Mouse (Mus musculus) natural killer cell, adult 2 months (primary cell): ENCODE measurements around the gene AI837181.
A peak's percentile ranks its signal among the peaks of the same experiment; 100 is the strongest.
"Not testable (repeated sequence)": the region's sequence is repeated elsewhere in the genome, so short reads cannot be mapped to it uniquely, and the experiment has no call there.

Experiments
- DNase-seq, 2 experiments: peaks; one replicate each; pipeline ENCODE4 v3.0.0; 2022; ENCODE audit warnings: low spot score in 2 of 2

Gene AI837181

GRCm38 (mm10) chr19:5424782-5425741 lies at the start of gene AI837181, which contains the start of gene Drap1:
Gene AI837181, plus strand, starts transcription at chr19:5425144.
Gene Drap1, minus strand, starts transcription at chr19:5424979.
- DNase-seq: peak; percentile 89 to 92

DNA sequence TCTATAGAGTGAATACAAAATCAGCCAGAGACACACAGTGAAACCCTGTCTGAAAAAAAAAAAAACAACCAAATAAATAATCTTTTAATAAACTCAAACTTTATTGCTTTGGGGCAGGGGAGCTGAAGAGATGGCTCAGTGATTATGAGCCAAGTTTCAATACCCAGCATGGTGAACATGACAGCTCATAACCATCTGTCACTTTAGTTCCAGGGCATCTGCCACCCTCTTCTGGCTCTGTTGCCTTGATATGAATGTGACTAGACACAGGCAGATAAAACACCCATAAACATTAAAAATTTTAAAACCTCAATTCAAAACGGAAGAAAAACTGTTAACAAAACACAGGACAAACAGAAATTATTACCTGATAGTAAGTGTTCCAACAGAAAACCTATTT lies 47.5 kb upstream of the AI837181 start:
- no peak for DNase-seq

- DNase-seq: no peak
Observed at GRCm38 (mm10) chr19:5383326-5383725, 41.6 kb upstream of the AI837181 start.

DNA sequence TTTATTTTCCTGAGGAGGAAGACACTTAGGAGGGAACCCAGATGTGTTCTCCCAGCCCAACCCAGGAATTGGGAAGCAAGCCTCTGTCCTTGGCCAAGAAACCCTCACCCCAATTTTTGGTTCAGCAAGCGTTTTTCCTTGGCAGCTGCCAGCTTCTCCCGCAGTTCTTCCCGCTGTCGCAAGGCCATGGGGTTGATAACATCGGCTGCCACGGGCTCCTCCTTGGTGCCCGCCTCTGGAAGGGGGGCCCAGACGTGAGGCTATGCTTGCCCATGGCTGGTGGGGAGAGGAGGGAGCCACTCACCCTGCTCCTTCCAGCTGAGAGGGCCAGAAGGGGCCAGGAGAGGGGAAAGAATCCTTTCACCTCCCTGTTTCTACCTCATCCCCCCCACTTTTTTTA lies 40.2 kb upstream of the AI837181 start:
- no peak for DNase-seq

GRCm38 (mm10) chr19:5388011-5388441 lies 36.9 kb upstream of the AI837181 start:
- DNase-seq: peak in 1 of 2 experiments; percentile 18

DNA sequence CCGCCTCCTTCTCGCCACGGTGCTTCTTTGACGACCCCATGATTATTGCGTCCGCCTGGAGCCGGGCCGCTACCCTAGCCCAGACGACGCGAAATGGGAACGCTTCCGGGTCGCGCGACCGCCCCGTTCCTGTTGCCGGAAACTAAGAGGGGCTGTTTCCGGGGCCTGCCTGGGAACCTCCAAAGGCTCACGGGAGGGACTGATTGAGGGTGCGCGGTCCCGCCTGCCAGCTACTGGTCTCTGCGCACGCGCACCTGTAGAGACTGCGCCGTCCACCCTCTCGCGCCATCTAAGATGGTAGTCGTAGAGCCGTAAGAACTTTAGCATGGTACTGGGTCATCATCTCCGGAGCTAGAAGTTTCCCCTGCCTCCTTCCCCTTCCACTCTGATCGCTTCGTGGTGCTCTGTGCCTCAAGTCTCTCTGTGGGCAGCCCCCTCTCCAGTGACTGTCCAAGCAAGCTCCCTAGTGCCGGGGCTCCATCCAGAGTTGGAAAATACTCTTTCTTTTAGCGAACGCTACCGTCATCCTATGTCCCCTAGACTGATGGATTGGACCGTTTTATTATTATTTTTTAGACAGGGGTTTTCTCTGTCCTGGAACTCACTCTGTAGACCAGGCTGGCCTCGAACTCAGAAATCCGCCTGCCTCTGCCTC lies 36.2 kb upstream of the AI837181 start, which contains the start of gene Sart1:
Sart1 (minus strand) TSS at position 116 of the 655 bp plus-strand sequence.
- peak; percentile 94 to 95 for DNase-seq

- peak; percentile 87 to 91 for DNase-seq
Observed at GRCm38 (mm10) chr19:5389647-5390046, 35.3 kb upstream of the AI837181 start.

GRCm38 (mm10) chr19:5390416-5390815 lies 34.5 kb upstream of the AI837181 start:
- DNase-seq: no peak

- DNase-seq: no peak
Observed at GRCm38 (mm10) chr19:5392892-5393291, 32.1 kb upstream of the AI837181 start.

DNA sequence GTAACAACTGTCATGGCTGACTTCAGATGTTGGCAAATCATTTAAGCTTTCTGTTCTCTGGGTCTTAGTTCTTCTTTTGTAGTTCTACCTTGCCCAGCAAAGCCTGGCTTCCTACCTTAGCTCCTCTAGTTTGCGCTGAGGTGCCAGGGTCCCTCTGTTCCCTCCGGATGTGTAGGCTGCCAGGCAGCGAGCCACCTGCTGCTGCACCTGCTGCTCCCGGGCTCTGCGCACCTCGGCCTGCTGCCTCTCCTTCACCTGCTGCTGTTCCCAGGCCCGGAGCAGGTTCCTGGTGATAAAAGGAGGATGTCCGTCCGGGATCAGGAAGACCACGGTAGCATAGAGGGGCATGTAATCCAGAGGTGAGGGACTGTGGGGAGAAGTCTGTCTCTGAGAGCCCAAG lies 30.8 kb upstream of the AI837181 start:
- no peak for DNase-seq

- DNase-seq: no peak
Observed at GRCm38 (mm10) chr19:5395371-5395770, 29.6 kb upstream of the AI837181 start.

- not testable (repeated sequence) for DNase-seq
Observed at GRCm38 (mm10) chr19:5401073-5401472, 23.9 kb upstream of the AI837181 start.

GRCm38 (mm10) chr19:5402293-5402692 lies 22.7 kb upstream of the AI837181 start, which contains the start of gene Tsga10ip:
Gene Tsga10ip, minus strand, starts transcription at chr19:5402526.
- no peak for DNase-seq

- DNase-seq: peak; percentile 41 to 42
Observed at GRCm38 (mm10) chr19:5405924-5406323, 19.0 kb upstream of the AI837181 start.

DNA sequence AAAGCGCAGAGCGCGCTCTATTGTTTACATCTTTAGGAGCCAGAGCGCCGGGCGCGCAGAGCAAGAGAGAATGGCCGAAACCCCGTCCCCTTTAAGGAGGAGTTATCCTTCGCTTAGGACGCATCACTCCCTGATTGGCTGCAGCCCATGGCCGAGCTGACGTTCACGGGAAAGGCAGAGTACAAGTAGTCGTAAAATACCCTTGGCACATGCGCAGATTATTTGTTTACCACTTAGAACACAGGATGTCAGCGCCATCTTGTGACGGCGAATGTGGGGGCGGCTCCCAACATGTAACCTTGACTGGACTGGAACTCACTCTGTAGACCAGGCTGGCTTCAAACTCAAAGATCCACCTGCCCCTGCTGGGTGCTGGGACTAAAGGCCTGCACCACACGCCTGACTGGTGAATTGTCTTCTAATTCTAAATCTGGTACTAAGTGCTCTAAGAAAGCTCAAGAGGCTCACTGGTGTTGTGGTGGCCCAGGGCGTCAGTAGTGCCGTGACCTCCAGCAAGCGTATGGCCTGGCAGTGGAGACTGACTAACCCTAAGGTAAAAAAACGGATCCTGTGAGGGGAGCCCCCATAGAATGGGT lies 18.3 kb upstream of the AI837181 start:
- peak; percentile 67 to 72 for DNase-seq

DNA sequence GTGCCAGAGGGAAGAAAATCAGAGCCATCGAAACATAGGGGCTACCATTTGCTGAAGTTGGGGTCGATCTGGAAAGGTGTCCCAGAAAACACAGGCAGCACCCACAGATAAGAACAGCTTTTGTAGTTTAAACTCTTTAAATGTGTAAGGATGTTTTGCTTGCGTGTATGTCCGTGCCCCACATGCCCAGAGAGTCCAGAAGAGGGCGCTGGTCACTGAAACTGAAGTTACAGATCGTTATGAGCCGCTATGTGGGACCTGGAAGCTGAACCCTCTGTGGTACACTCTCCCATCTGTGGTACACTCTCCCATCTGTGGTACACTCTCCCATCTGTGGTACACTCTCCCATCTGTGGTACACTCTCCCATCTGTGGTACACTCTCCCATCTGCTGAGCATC lies 17.8 kb upstream of the AI837181 start:
- peak; percentile 70 to 73 for DNase-seq

GRCm38 (mm10) chr19:5408057-5409001 lies 16.6 kb upstream of the AI837181 start:
- no peak for DNase-seq

DNA sequence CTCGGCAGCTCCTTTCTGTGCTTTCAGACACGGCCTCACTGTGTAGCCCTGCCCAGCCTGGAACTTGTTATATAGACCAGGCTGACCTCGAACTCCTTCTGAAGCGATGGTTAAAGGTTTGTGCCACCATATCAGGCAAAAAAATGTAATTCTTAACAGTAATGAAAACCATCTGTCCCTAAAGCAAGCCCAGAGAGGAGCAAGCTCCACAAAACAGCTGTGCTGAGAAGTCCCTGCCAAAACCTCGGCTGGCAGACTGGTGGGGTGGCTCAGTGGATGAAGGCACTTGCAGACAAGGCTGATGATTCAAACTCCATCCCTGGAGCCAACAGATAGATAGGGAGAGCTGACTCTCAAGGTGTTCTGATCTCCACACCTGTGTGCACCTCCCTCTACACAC lies 15.9 kb upstream of the AI837181 start:
- DNase-seq: no peak

DNA sequence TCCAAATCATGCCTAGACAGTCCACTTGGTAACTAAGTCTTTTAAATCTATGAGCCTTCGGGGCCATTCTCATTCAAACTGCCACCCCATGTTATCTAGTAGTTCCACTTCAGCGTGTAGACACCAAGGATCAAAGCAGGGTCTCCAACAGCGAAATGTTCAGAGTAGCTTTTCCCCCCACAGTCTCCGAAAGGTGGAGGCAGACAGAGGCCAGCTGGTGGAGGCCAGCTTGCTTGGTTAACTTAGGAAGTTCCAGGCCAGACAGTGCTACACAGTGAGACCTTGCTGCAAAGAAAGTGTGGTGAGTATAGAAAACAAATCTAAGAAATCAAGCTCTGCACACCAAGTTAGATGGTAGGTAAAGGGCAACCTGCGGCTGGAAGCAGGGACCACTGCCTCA lies 14.3 kb upstream of the AI837181 start:
- DNase-seq: no peak

DNA sequence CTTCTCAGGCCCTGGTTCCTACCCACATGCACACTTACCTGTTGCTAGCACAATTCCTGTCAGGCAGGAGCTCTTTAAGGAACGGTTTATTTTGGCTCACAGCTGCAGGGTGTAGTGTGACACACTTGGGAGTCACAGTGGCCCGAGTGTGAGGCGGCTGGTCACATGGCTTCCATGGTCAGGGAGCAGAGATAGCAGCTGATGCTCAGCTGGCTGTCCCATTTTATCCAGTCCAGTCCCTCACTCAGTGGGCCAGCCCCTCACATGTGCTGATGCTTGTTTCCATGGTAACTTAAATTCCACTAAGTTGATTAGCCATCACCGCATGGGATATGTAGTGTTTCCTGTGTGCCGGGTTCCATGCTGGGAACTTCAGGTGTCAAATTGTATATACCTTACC lies 13.0 kb upstream of the AI837181 start:
- no peak for DNase-seq

DNA sequence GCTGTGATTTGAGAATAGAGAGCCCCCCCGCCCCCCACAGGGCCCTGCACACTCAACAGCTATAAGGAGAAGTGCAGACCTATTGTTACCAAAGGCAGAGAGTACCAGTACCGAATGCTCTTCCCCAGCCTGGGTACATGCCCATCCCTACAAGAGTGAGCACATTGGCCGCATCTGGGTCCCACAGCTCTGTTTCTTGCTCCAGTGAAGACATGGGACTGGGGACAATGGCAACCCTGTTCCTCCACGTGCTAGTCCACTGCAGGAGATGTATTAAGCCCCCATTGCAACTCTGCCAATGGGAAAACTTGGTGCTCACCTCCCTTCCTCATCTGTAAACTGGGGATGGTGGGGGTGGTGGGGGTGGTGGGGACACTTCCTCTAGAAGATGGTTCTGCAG lies 11.1 kb upstream of the AI837181 start:
- no peak for DNase-seq
